Mouse (Mus musculus) liver, embryonic 16.5 days (tissue): ENCODE measurements around the gene Rerg. TPM values are rescaled to one million over a fixed set of nuclear protein-coding genes. Genes with fewer than 3 reads are reported as not detected.

Source experiments
- polyA plus RNA-seq: library from polyadenylated mRNA; unstranded; fragments of >200 nt; fragmentation: Nextera tagmentation; extraction: Ambion mirVana; gene quantifications from 2 replicates; pipeline ENCODE4 v1.2.1, GENCODE M21; 2015

Gene Rerg
- polyA plus RNA-seq, 1 experiment from 2014 or later: 2.4 TPM

Other genes starting within 250 kb of the Rerg start
- 0.44 and 0.71 TPM in 2 replicates for gene Erp27, start 248.3 kb downstream of the Rerg start, polyA plus RNA-seq
- gene Pde6h, start 246.7 kb downstream of the Rerg start, polyA plus RNA-seq: not detected in 2 replicates
- 153 and 164 TPM in 2 replicates for gene Arhgdib, start 228.6 kb downstream of the Rerg start, polyA plus RNA-seq
- 1.3 TPM in 2 replicates for gene Ptpro, start 81.8 kb upstream of the Rerg start, polyA plus RNA-seq